Mouse (Mus musculus): ENCODE data around the gene Polr1d.

GRCm38 (mm10) chr5:147085201-147085894 is 8.5 kb downstream of the Polr1d start:
- no peak for TF ChIP-seq POLR2A (IDR thresholded peaks at IDR 0.05; ENCODE audit: insufficient read depth, low read depth, low read length)
- no peak for TF ChIP-seq CTCF (IDR thresholded peaks at IDR 0.05)
- no peak for TF ChIP-seq EP300 (IDR thresholded peaks at IDR 0.05; ENCODE audit: insufficient read depth, low read depth, low read length)
